Mouse (Mus musculus): ENCODE data around the gene Ptges3l. TPM values are rescaled to one million over a fixed set of nuclear protein-coding genes. Genes with fewer than 3 reads are reported as not detected.
"Not testable (repeated sequence)": the region's sequence is repeated elsewhere in the genome, so short reads cannot be mapped to it uniquely, and the experiment has no call there.

Gene Ptges3l
- polyA plus RNA-seq, 1 experiment from 2014 or later: 35.5 TPM

DNA sequence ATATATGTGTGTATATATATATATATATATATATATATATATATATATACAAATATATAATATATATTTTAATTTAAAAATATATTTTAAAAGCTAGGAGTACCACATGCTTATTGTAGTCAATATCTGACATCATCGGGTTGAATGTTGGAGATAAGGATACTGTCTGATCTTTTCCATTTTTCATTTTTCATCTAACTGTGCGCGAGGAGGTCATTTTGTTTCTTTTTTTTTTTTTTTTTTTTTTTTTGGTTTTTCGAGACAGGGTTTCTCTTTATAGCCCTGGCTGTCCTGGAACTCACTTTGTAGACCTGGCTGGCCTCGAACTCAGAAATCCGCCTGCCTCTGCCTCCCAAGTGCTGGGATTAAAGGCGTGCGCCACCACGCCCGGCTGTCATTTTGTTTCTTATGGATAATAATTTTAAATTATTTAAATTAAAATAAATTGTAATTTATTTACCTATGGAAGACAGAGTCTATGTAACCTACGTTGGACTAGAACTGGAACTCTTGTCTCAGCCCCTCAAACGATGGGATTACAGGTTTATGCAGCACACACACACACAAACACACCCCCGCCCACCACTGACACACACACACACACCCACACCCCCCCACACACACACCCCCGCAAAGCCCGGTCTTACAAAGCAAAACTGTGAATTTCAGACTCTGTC is 16.5 kb upstream of the Ptges3l start:
- H3K27me3 ChIP-seq (replicated peaks; ENCODE audit: control insufficient read depth, insufficient read depth, low read length); H3K27ac ChIP-seq (replicated peaks; ENCODE audit: low read depth, low read length); ATAC-seq (ENCODE audit: low read depth); DNase-seq (ENCODE audit: low spot score); H3K9ac ChIP-seq (ENCODE audit: low read depth, low read length); H3K9me3 ChIP-seq (ENCODE audit: control insufficient read depth, low read length): not testable (repeated sequence)
- WGBS: 43% methylated on average over 15 of the region's 15 CpGs
- H3K4me2 ChIP-seq (ENCODE audit: low read depth, low read length): peak overlapping the region; percentile 80
- H3K36me3 ChIP-seq (ENCODE audit: control insufficient read depth, insufficient read depth, low read length): peaks cover 28% of the 10 kb centered on the region
- peaks cover 10% of the 10 kb centered on the region for H3K4me1 ChIP-seq (ENCODE audit: control insufficient read depth, insufficient read depth, low read length)
- H3K4me3 ChIP-seq (ENCODE audit: low read depth, low read length): peak overlapping the region; percentile 83

DNA sequence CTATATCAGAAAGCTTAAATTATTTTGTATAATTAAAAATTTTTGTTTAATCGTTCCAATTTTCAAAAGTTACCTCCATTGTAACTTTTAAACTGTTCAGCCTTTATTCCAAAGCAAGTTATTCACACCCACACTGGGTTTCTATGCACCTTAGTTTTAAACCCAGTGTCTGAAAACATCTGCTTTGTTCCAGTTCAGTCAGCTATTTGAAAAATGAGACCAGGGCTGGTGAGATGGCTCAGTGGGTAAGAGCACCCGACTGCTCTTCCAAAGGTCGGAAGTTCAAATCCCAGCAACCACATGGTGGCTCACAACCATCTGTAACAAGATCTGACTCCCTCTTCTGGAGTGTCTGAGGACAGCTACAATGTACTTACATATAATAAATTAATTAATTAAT is 12.9 kb upstream of the Ptges3l start:
- 45% methylated on average over 3 of the region's 3 CpGs for WGBS
- ATAC-seq (ENCODE audit: low read depth); H3K9ac ChIP-seq (ENCODE audit: low read depth, low read length): not testable (repeated sequence)

DNA sequence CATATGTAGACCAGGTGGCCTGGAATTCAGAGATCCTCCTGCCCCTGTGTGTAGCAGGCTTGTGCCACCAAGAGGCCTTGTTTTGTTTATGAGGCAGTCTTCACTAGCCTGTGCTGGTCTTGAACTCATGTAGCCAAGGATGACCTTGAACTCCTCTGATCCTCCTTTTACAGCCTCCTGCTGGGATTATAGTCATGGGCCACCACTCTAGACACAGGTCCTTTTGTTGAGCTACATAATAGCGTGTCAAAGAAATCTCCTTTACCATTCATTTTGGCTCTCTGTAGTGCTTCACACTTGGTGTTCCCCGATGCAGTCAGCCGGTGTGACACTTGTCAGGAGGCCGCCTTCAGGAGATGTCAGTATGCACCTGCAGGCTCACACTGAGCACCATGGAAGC is 11.8 kb upstream of the Ptges3l start:
- no peak overlapping the region for H3K9ac ChIP-seq (ENCODE audit: low read depth, low read length)
- H3K9me3 ChIP-seq (ENCODE audit: control insufficient read depth, low read length): no peaks in the 10 kb centered on the region
- 84% methylated on average over 4 of the region's 4 CpGs for WGBS
- no peak overlapping the region for H3K4me3 ChIP-seq (ENCODE audit: low read depth, low read length)
- no peak overlapping the region for H3K27ac ChIP-seq (replicated peaks; ENCODE audit: low read depth, low read length)
- H3K4me1 ChIP-seq (ENCODE audit: control insufficient read depth, insufficient read depth, low read length): no peaks in the 10 kb centered on the region
- no peak overlapping the region for H3K4me2 ChIP-seq (ENCODE audit: low read depth, low read length)
- no peaks in the 10 kb centered on the region for H3K27me3 ChIP-seq (replicated peaks; ENCODE audit: control insufficient read depth, insufficient read depth, low read length)
- no peak for ATAC-seq (ENCODE audit: low read depth)
- H3K36me3 ChIP-seq (ENCODE audit: control insufficient read depth, insufficient read depth, low read length): peaks cover 40% of the 10 kb centered on the region
- DNase-seq (ENCODE audit: low spot score): no peak

More for the DNA sequence above, 12.9 kb upstream of the Ptges3l start:
- H3K9me3 ChIP-seq (ENCODE audit: control insufficient read depth, low read length); H3K4me3 ChIP-seq (ENCODE audit: low read depth, low read length); H3K4me1 ChIP-seq (ENCODE audit: control insufficient read depth, insufficient read depth, low read length); H3K27me3 ChIP-seq (replicated peaks; ENCODE audit: control insufficient read depth, insufficient read depth, low read length); H3K4me2 ChIP-seq (ENCODE audit: low read depth, low read length); DNase-seq (ENCODE audit: low spot score); H3K27ac ChIP-seq (replicated peaks; ENCODE audit: low read depth, low read length): not testable (repeated sequence)
- H3K36me3 ChIP-seq (ENCODE audit: control insufficient read depth, insufficient read depth, low read length): peaks cover 31% of the 10 kb centered on the region

GRCm38 (mm10) chr11:101435831-101436230 is 10.7 kb upstream of the Ptges3l start:
- H3K36me3 ChIP-seq (ENCODE audit: control insufficient read depth, insufficient read depth, low read length): peaks cover 51% of the 10 kb centered on the region
- no peak for ATAC-seq (ENCODE audit: low read depth)
- WGBS: 83% methylated on average over 4 of the region's 4 CpGs

DNA sequence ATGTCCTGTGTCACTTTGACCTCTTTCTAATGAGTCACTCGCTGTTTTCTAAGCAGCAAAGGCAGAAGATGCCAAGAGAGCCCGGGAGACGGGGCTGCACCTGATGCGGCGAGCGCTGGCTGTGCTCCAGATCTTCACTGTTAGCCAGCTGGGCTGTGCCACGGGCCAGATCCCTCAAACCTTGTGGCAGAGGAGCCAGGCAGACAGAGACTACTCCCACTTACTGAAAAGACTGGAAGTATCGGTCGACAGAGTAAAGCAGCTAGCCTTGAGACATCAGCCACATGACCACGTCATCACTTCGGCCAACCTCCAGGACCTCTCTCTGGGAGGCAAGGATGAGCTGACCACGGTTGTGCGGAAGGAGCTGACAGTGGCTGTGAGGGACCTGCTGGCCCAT is 8.3 kb upstream of the Ptges3l start:
- Histone ChIP-seq H3K27ac (replicated peaks; ENCODE audit: low read depth, low read length) (no peak overlapping the region), H3K4me2 (ENCODE audit: low read depth, low read length) (no peak overlapping the region), H3K4me3 (ENCODE audit: low read depth, low read length) (no peak overlapping the region), H3K36me3 (ENCODE audit: control insufficient read depth, insufficient read depth, low read length) (peaks cover 66% of the 10 kb centered on the region), H3K9me3 (ENCODE audit: control insufficient read depth, low read length) (no peaks in the 10 kb centered on the region), H3K4me1 (ENCODE audit: control insufficient read depth, insufficient read depth, low read length) (no peaks in the 10 kb centered on the region), H3K27me3 (replicated peaks; ENCODE audit: control insufficient read depth, insufficient read depth, low read length) (no peaks in the 10 kb centered on the region), H3K9ac (ENCODE audit: low read depth, low read length) (no peak overlapping the region)
- DNase-seq (ENCODE audit: low spot score) (no peak), ATAC-seq (ENCODE audit: low read depth) (no peak)
- 90% methylated on average over 12 of the region's 13 CpGs for WGBS

More at GRCm38 (mm10) chr11:101435831-101436230, 10.7 kb upstream of the Ptges3l start:
- no peak overlapping the region for H3K9ac ChIP-seq (ENCODE audit: low read depth, low read length)
- H3K4me3 ChIP-seq (ENCODE audit: low read depth, low read length): no peak overlapping the region
- H3K9me3 ChIP-seq (ENCODE audit: control insufficient read depth, low read length): no peaks in the 10 kb centered on the region
- no peak overlapping the region for H3K27ac ChIP-seq (replicated peaks; ENCODE audit: low read depth, low read length)
- no peak overlapping the region for H3K4me2 ChIP-seq (ENCODE audit: low read depth, low read length)
- H3K4me1 ChIP-seq (ENCODE audit: control insufficient read depth, insufficient read depth, low read length): no peaks in the 10 kb centered on the region
- H3K27me3 ChIP-seq (replicated peaks; ENCODE audit: control insufficient read depth, insufficient read depth, low read length): no peaks in the 10 kb centered on the region
- DNase-seq (ENCODE audit: low spot score): no peak

DNA sequence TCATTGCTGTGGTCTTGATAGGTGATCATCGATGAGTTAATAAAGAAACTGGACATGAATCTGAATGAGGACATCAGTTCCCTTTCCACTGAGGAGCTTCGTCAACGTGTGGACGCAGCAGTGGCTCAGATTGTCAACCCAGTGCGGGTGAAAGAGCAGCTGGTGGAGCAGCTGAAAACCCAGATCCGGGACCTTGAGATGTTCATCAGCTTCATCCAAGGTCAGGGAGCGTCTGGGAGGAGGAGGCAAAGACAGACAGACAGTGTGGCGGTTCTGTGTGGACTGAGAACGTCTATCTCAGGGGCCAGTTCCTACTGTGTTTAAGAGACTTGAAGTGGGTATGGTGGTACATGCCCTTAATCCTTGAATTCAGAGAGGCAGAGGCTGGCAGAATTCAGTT is 6.2 kb upstream of the Ptges3l start:
- no peak overlapping the region for H3K4me3 ChIP-seq (ENCODE audit: low read depth, low read length)
- no peaks in the 10 kb centered on the region for H3K27me3 ChIP-seq (replicated peaks; ENCODE audit: control insufficient read depth, insufficient read depth, low read length)
- no peak overlapping the region for H3K4me2 ChIP-seq (ENCODE audit: low read depth, low read length)
- DNase-seq (ENCODE audit: low spot score): no peak
- H3K9me3 ChIP-seq (ENCODE audit: control insufficient read depth, low read length): no peaks in the 10 kb centered on the region
- H3K27ac ChIP-seq (replicated peaks; ENCODE audit: low read depth, low read length): no peak overlapping the region
- peaks cover 5% of the 10 kb centered on the region; the same call in 1 of the 2 replicates for H3K4me1 ChIP-seq (ENCODE audit: control insufficient read depth, insufficient read depth, low read length)
- peaks cover 66% of the 10 kb centered on the region for H3K36me3 ChIP-seq (ENCODE audit: control insufficient read depth, insufficient read depth, low read length)
- no peak overlapping the region for H3K9ac ChIP-seq (ENCODE audit: low read depth, low read length)
- ATAC-seq (ENCODE audit: low read depth): no peak
- WGBS: 86% methylated on average over 9 of the region's 9 CpGs

GRCm38 (mm10) chr11:101426165-101426564 is 1.0 kb upstream of the Ptges3l start:
- H3K4me1 ChIP-seq (ENCODE audit: control insufficient read depth, insufficient read depth, low read length): peaks cover 20% of the 10 kb centered on the region
- H3K9me3 ChIP-seq (ENCODE audit: control insufficient read depth, low read length): no peaks in the 10 kb centered on the region
- WGBS: 49% methylated on average over 8 of the region's 8 CpGs
- H3K9ac ChIP-seq (ENCODE audit: low read depth, low read length): peak overlapping the region; percentile 84
- no peak for DNase-seq (ENCODE audit: low spot score)
- H3K36me3 ChIP-seq (ENCODE audit: control insufficient read depth, insufficient read depth, low read length): peaks cover 18% of the 10 kb centered on the region
- H3K27ac ChIP-seq (replicated peaks; ENCODE audit: low read depth, low read length): no peak overlapping the region
- no peak for ATAC-seq (ENCODE audit: low read depth)
- H3K4me2 ChIP-seq (ENCODE audit: low read depth, low read length): peak overlapping the region; percentile 90
- H3K27me3 ChIP-seq (replicated peaks; ENCODE audit: control insufficient read depth, insufficient read depth, low read length): no peaks in the 10 kb centered on the region
- H3K4me3 ChIP-seq (ENCODE audit: low read depth, low read length): peak overlapping the region; percentile 93

GRCm38 (mm10) chr11:101424105-101424851 is 855 bp downstream of the Ptges3l start, which contains the start of gene Gm27029:
Gene Gm27029 (minus strand): TSS chr11:101424796.
- 0 out of 2 replicates have a peak, but pooled peaks cover under 1% of the 10 kb centered on the region for H3K36me3 ChIP-seq (ENCODE audit: control insufficient read depth, insufficient read depth, low read length)
- peak; percentile 53 for DNase-seq (ENCODE audit: low spot score)

More at GRCm38 (mm10) chr11:101424105-101424851, 855 bp downstream of the Ptges3l start, which contains the start of gene Gm27029:
- H3K4me3 ChIP-seq (ENCODE audit: low read depth, low read length): peak within 1 kb of the TSS; percentile 93
- peaks cover 20% of the 10 kb centered on the region for H3K4me1 ChIP-seq (ENCODE audit: control insufficient read depth, insufficient read depth, low read length)
- H3K27ac ChIP-seq (replicated peaks; ENCODE audit: low read depth, low read length): peak within 1 kb of the TSS; percentile 87
- WGBS: 3% methylated on average over 23 of the region's 23 CpGs
- peak within 1 kb of the TSS; percentile 84 for H3K9ac ChIP-seq (ENCODE audit: low read depth, low read length)
- H3K27me3 ChIP-seq (replicated peaks; ENCODE audit: control insufficient read depth, insufficient read depth, low read length): no peaks in the 10 kb centered on the region
- peak; percentile 70 for ATAC-seq (ENCODE audit: low read depth)
- peak within 1 kb of the TSS; percentile 90 for H3K4me2 ChIP-seq (ENCODE audit: low read depth, low read length)
- no peaks in the 10 kb centered on the region for H3K9me3 ChIP-seq (ENCODE audit: control insufficient read depth, low read length)
